Mouse (Mus musculus): ENCODE results near the gene Wdfy4. TPM values are rescaled to one million over a fixed set of nuclear protein-coding genes. Genes with fewer than 3 reads are reported as not detected.

Wdfy4 gene
- total and polyA plus RNA-seq, 2 experiments from 2014 or later = 0.11 to 0.89 TPM

DNA sequence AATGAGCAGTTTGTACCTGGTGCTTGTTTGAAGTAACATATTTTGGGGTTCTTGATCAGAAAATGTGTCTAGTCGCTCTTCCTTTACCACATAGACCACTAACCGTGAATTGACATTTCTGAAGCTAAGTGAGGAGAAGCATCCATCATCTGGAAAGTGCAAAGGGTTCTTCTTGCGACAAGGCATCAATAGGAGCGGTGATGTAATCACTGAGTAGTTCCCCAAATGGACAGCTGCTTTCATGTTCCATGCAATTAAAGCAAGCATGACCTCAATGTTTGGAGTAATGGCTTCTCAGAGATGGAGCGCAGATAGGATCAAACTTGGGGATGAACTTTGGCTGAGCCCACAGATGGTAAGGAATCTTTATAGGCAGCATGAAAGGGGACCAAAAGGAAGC, 246.1 kb downstream of the Wdfy4 start:
- Histone ChIP-seq H3K4me1 (ENCODE audit: insufficient read depth, low read length) (no peaks in the 10 kb centered on the region), H3K4me2 (ENCODE audit: low read depth, low read length) (no peak overlapping the region), H3K9me3 (ENCODE audit: low read length) (no peaks in the 10 kb centered on the region), H3K9ac (replicated peaks; ENCODE audit: low read length) (no peak overlapping the region), H3K36me3 (ENCODE audit: insufficient read depth, low read length) (no peaks in the 10 kb centered on the region), H3K27ac (no peak overlapping the region), H3K27me3 (ENCODE audit: insufficient read depth, low read length) (no peaks in the 10 kb centered on the region), H3K4me3 (ENCODE audit: low read length) (no peak overlapping the region)
- TF ChIP-seq CTCF (IDR thresholded peaks at IDR 0.05; ENCODE audit: low read depth) = no peak
- 86% methylated on average over 5 of the region's 5 CpGs for WGBS
- no peak for DNase-seq (ENCODE audit: low spot score)
- ATAC-seq = no peak

DNA sequence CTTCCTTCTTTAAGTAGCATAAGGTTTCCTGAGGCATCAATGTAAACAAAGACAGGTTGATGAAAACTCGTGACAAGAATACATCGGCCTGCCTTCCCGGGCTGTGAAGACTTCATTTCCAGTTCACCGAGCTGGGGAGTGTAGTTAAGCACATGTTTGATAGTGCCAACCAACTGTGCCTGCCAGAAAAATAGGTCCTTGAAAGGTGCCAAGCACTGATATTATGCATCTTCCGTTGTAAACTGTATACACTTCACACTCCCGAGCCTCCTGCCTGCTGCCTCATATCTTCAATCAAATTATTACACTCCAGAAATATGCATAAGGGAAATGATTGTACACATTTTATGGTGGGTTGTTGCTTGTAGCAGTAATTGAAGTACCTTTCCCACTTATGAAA, 251.2 kb downstream of the Wdfy4 start:
- Histone ChIP-seq H3K4me2 (ENCODE audit: low read depth, low read length) (no peak overlapping the region), H3K9ac (replicated peaks; ENCODE audit: low read length) (no peak overlapping the region), H3K27me3 (ENCODE audit: insufficient read depth, low read length) (no peaks in the 10 kb centered on the region), H3K36me3 (ENCODE audit: insufficient read depth, low read length) (no peaks in the 10 kb centered on the region), H3K9me3 (ENCODE audit: low read length) (no peaks in the 10 kb centered on the region), H3K4me3 (ENCODE audit: low read length) (no peak overlapping the region), H3K4me1 (ENCODE audit: insufficient read depth, low read length) (no peaks in the 10 kb centered on the region), H3K27ac (no peak overlapping the region)
- TF ChIP-seq CTCF (IDR thresholded peaks at IDR 0.05; ENCODE audit: low read depth) = no peak
- ATAC-seq (no peak), DNase-seq (ENCODE audit: low spot score) (no peak)
- 46% methylated on average over 6 of the region's 6 CpGs for WGBS

DNA sequence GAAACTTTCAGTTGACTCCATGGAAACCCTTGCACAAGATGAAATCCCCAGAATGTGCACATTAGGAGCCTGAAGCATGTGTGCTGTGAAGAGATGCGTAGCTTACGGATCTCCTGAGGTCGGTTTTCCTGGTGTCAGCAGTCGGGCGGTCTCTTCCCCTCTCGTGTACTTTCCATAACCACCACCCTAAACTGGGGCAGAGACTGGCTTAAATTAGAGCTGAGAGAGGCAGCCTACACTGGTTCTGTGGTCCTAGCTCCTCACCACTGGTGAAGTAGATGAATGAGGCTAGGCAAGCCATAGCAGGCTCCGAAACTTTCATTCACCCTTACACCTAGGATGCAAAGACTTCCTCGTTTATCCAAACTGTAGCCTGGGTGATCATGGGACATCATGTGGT, 253.1 kb downstream of the Wdfy4 start:
- no peaks in the 10 kb centered on the region for H3K27me3 ChIP-seq (ENCODE audit: insufficient read depth, low read length)
- no peak overlapping the region for H3K27ac ChIP-seq
- 83% methylated on average over 8 of the region's 8 CpGs for WGBS
- no peak overlapping the region for H3K9ac ChIP-seq (replicated peaks; ENCODE audit: low read length)
- no peak for DNase-seq (ENCODE audit: low spot score)
- TF ChIP-seq CTCF (IDR thresholded peaks at IDR 0.05; ENCODE audit: low read depth) = no peak
- H3K4me2 ChIP-seq (ENCODE audit: low read depth, low read length) = no peak overlapping the region
- no peaks in the 10 kb centered on the region for H3K4me1 ChIP-seq (ENCODE audit: insufficient read depth, low read length)
- no peaks in the 10 kb centered on the region for H3K36me3 ChIP-seq (ENCODE audit: insufficient read depth, low read length)
- no peaks in the 10 kb centered on the region for H3K9me3 ChIP-seq (ENCODE audit: low read length)
- H3K4me3 ChIP-seq (ENCODE audit: low read length) = no peak overlapping the region
- no peak for ATAC-seq

DNA sequence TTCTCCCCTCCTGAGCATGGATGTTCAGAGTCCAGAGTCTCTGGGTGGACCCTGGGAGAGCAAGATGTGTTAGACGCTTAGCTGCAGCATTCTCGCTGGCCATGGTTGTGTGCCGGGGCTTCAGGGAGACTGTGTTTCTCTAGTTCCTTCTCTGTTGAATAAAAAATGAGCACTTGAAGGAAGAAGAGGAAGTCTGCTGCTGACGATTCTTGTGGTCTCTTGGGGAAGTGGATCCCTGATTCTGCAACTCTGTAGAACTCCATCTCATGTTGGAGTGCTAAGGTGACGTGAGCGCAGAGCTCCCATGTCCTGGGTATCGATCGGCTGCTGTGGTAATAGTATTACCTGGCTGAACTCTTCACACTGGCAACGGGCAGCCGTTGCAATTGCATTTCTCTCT, 253.6 kb downstream of the Wdfy4 start:
- no peak overlapping the region for H3K27ac ChIP-seq
- H3K4me1 ChIP-seq (ENCODE audit: insufficient read depth, low read length) = no peaks in the 10 kb centered on the region
- H3K36me3 ChIP-seq (ENCODE audit: insufficient read depth, low read length) = no peaks in the 10 kb centered on the region
- H3K9ac ChIP-seq (replicated peaks; ENCODE audit: low read length) = no peak overlapping the region
- no peak for ATAC-seq
- no peak for DNase-seq (ENCODE audit: low spot score)
- no peaks in the 10 kb centered on the region for H3K9me3 ChIP-seq (ENCODE audit: low read length)
- 78% methylated on average over 10 of the region's 10 CpGs for WGBS
- no peak overlapping the region for H3K4me3 ChIP-seq (ENCODE audit: low read length)
- H3K27me3 ChIP-seq (ENCODE audit: insufficient read depth, low read length) = no peaks in the 10 kb centered on the region
- no peak overlapping the region for H3K4me2 ChIP-seq (ENCODE audit: low read depth, low read length)
- TF ChIP-seq CTCF (IDR thresholded peaks at IDR 0.05; ENCODE audit: low read depth) = no peak

DNA sequence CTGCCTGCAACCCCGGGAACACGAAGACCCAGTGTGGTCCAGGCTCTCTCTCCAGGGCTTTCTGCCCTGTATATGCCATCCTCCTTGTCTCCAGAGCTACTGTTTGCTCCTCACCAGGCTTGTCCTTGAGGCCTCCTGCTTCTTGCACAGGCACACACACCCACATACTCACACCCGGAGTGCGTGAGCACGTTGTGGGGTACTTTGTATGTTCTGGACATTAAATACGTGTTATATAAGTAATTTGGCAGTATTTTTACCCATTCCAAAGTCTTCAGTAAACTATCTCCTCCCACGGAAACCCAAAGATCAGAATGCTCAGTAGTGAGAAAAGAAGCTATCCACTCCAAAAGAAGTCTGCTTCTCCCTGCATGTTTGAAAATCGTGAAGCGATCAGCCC, 261.4 kb downstream of the Wdfy4 start:
- Histone ChIP-seq H3K27ac (no peak overlapping the region), H3K27me3 (ENCODE audit: insufficient read depth, low read length) (no peaks in the 10 kb centered on the region), H3K9me3 (ENCODE audit: low read length) (no peaks in the 10 kb centered on the region), H3K9ac (replicated peaks; ENCODE audit: low read length) (no peak overlapping the region), H3K36me3 (ENCODE audit: insufficient read depth, low read length) (no peaks in the 10 kb centered on the region), H3K4me2 (ENCODE audit: low read depth, low read length) (no peak overlapping the region), H3K4me3 (ENCODE audit: low read length) (no peak overlapping the region), H3K4me1 (ENCODE audit: insufficient read depth, low read length) (no peaks in the 10 kb centered on the region)
- no peak for TF ChIP-seq CTCF (IDR thresholded peaks at IDR 0.05; ENCODE audit: low read depth)
- DNase-seq (ENCODE audit: low spot score) (no peak), ATAC-seq (no peak)
- 83% methylated on average over 9 of the region's 9 CpGs for WGBS

DNA sequence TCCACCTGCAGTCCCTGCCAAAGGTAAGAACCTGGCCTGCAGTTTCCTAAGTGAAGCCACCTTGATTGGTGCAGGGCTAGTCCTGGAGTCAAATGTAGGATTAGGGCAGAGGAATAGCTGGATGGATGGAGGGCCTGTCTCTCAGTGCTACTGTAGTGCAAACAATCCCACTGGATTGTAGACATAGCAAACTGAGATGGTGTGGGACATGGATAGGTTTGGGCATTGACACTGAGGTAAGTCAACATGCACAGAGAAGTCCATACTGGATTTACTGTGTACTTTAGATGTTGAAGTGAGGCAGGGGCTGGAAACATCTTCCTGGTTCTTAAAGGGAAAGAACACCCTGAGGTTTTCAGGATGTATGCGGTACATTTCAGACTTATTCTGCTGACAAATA, 267.4 kb downstream of the Wdfy4 start:
- 93% methylated on average over 1 of the region's 1 CpGs for WGBS
- ATAC-seq = no peak
- H3K4me3 ChIP-seq (ENCODE audit: low read length) = no peak overlapping the region

DNA sequence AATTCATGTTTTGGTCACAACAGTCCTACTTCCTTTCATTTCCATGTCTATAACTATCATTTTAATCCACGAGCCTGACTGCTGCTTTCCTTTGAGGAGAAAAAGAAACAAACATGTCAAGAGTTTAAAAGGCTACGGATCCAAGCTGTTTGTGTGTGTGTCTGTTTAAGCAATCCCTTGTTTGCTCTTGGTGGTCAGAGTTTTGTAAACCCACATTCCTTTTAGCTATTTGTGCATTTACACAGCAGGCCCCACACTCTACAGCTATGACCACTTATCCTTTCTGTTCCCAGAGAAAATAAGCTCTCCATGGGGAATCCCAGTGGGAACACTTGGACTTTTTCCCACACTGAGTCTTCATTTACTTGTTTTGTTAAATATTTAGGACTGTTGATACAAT, 269.9 kb downstream of the Wdfy4 start:
- ATAC-seq (no peak), DNase-seq (ENCODE audit: low spot score) (no peak)
- Histone ChIP-seq H3K9ac (replicated peaks; ENCODE audit: low read length) (no peak overlapping the region), H3K4me2 (ENCODE audit: low read depth, low read length) (no peak overlapping the region), H3K36me3 (ENCODE audit: insufficient read depth, low read length) (no peaks in the 10 kb centered on the region), H3K27ac (no peak overlapping the region), H3K4me3 (ENCODE audit: low read length) (no peak overlapping the region), H3K4me1 (ENCODE audit: insufficient read depth, low read length) (no peaks in the 10 kb centered on the region), H3K27me3 (ENCODE audit: insufficient read depth, low read length) (no peaks in the 10 kb centered on the region), H3K9me3 (ENCODE audit: low read length) (no peaks in the 10 kb centered on the region)
- no peak for TF ChIP-seq CTCF (IDR thresholded peaks at IDR 0.05; ENCODE audit: low read depth)
- WGBS = 57% methylated on average over 2 of the region's 2 CpGs

More for the DNA sequence above, 267.4 kb downstream of the Wdfy4 start:
- no peak overlapping the region for H3K9ac ChIP-seq (replicated peaks; ENCODE audit: low read length)
- DNase-seq (ENCODE audit: low spot score) = no peak
- no peaks in the 10 kb centered on the region for H3K36me3 ChIP-seq (ENCODE audit: insufficient read depth, low read length)
- no peak overlapping the region for H3K4me2 ChIP-seq (ENCODE audit: low read depth, low read length)
- no peaks in the 10 kb centered on the region for H3K4me1 ChIP-seq (ENCODE audit: insufficient read depth, low read length)
- no peaks in the 10 kb centered on the region for H3K9me3 ChIP-seq (ENCODE audit: low read length)
- no peak for TF ChIP-seq CTCF (IDR thresholded peaks at IDR 0.05; ENCODE audit: low read depth)
- no peaks in the 10 kb centered on the region for H3K27me3 ChIP-seq (ENCODE audit: insufficient read depth, low read length)
- no peak overlapping the region for H3K27ac ChIP-seq
